Mouse (Mus musculus): ENCODE data around the gene Slco2a1. TPM values are rescaled to one million over a fixed set of nuclear protein-coding genes. Genes with fewer than 3 reads are reported as not detected.

Gene Slco2a1
- polyA plus RNA-seq, 1 experiment from 2014 or later, result 21.4 TPM

DNA sequence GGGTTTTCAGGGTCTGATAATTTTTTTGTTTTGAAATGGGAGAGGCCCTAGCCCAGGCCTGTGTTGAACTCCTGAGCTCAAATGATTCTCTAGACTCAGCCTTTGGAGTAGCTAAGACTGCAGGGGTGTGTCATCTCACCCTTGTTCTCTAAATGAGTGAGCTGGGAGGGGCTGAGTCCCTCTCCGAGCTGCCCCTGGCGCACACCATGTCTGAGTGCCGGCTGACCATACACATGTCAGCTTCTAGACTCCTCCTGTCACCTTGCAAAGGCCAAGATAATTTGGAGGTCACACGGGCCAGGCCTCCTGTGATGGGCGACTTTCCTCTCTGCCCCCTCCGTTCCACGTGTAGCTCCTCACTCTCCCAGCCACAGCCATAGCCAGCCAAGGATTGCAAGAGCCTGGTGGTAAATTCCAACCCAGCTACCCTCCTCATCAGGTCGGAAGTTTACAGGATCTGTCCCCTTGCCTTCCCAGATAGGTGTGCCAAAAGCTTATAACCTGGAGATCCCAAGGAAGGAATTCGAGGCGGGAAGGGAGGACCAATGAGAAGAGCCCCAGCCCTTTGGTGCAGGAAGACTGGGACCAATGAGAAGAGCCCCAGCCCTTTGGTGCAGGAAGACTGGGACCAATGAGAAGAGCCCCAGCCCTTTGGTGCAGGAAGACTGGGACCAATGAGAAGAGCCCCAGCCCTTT lies 26.3 kb upstream of the Slco2a1 start:
- Histone ChIP-seq H3K4me3 (ENCODE audit: low read length) (no peak overlapping the region), H3K27me3 (ENCODE audit: control insufficient read depth, insufficient read depth, low read depth, low read length) (no peaks in the 10 kb centered on the region), H3K36me3 (ENCODE audit: control insufficient read depth, insufficient read depth, low read length) (no peaks in the 10 kb centered on the region), H3K9me3 (ENCODE audit: control insufficient read depth, low read length) (no peaks in the 10 kb centered on the region), H3K4me1 (replicated peaks; ENCODE audit: control insufficient read depth, insufficient read depth, low read length) (peaks cover 4% of the 10 kb centered on the region; the same call in 1 of the 2 replicates), H3K4me2 (ENCODE audit: low read depth, low read length) (no peak overlapping the region), H3K27ac (ENCODE audit: low read length) (no peak overlapping the region), H3K9ac (ENCODE audit: low read length) (no peak overlapping the region)
- 71% methylated on average over 10 of the region's 10 CpGs for WGBS
- ATAC-seq (ENCODE audit: low read depth), result no peak

DNA sequence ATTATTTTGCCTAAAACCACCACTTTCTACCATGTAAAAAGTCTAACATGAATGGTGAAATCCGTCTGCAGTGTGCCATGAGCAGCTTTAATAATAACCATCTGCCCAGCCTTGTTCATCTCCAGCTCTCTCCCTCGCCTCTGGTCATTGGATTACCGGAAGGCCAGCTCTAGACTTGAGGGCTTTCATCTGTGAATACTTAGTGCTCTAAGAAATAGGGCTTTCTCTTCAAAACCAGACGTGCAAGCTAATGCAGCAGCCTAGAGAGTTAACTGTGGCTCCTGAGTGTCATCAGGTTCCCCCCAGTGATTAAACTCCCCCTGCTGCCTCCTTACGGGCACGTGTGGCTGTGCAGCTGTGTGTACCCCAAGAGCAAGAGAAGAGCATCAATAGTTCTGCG lies 25.2 kb upstream of the Slco2a1 start:
- no peak overlapping the region for H3K9ac ChIP-seq (ENCODE audit: low read length)
- no peak overlapping the region for H3K4me2 ChIP-seq (ENCODE audit: low read depth, low read length)
- H3K9me3 ChIP-seq (ENCODE audit: control insufficient read depth, low read length), result no peaks in the 10 kb centered on the region
- no peak for ATAC-seq (ENCODE audit: low read depth)
- H3K4me1 ChIP-seq (replicated peaks; ENCODE audit: control insufficient read depth, insufficient read depth, low read length), result peaks cover 4% of the 10 kb centered on the region; the same call in 1 of the 2 replicates
- no peaks in the 10 kb centered on the region for H3K36me3 ChIP-seq (ENCODE audit: control insufficient read depth, insufficient read depth, low read length)
- WGBS, result 67% methylated on average over 7 of the region's 7 CpGs
- H3K27me3 ChIP-seq (ENCODE audit: control insufficient read depth, insufficient read depth, low read depth, low read length), result no peaks in the 10 kb centered on the region
- H3K27ac ChIP-seq (ENCODE audit: low read length), result no peak overlapping the region
- H3K4me3 ChIP-seq (ENCODE audit: low read length), result no peak overlapping the region

DNA sequence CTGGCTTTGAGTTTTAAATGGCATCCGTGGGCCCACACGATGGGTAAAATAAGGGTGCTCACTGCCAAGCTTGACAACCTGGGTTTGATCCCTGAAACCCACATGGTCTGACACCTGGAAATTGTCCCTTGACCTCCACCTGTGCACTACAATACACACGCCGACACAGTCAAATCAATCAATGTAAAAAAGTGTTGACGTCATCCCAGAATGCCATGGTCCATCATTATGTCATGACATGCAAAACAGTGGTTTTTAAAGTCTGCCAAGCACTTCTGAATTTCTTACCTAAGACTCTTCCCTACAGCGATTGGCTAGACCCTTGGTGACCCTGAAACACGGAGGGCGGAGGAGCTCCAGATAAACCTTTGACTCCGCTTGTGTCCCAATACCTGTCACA lies 23.9 kb upstream of the Slco2a1 start:
- 78% methylated on average over 9 of the region's 9 CpGs for WGBS
- Histone ChIP-seq H3K9me3 (ENCODE audit: control insufficient read depth, low read length) (no peaks in the 10 kb centered on the region), H3K27me3 (ENCODE audit: control insufficient read depth, insufficient read depth, low read depth, low read length) (no peaks in the 10 kb centered on the region), H3K36me3 (ENCODE audit: control insufficient read depth, insufficient read depth, low read length) (no peaks in the 10 kb centered on the region), H3K4me3 (ENCODE audit: low read length) (no peak overlapping the region), H3K4me1 (replicated peaks; ENCODE audit: control insufficient read depth, insufficient read depth, low read length) (peaks cover 4% of the 10 kb centered on the region; the same call in 1 of the 2 replicates), H3K9ac (ENCODE audit: low read length) (no peak overlapping the region), H3K27ac (ENCODE audit: low read length) (no peak overlapping the region), H3K4me2 (ENCODE audit: low read depth, low read length) (no peak overlapping the region)
- no peak for ATAC-seq (ENCODE audit: low read depth)

GRCm38 (mm10) chr9:102972393-102973050 lies 16.0 kb upstream of the Slco2a1 start:
- H3K4me2 ChIP-seq (ENCODE audit: low read depth, low read length), result no peak overlapping the region
- H3K4me3 ChIP-seq (ENCODE audit: low read length), result no peak overlapping the region
- H3K9me3 ChIP-seq (ENCODE audit: control insufficient read depth, low read length), result no peaks in the 10 kb centered on the region
- WGBS, result 81% methylated on average over 2 of the region's 2 CpGs
- no peak overlapping the region for H3K9ac ChIP-seq (ENCODE audit: low read length)
- no peaks in the 10 kb centered on the region for H3K36me3 ChIP-seq (ENCODE audit: control insufficient read depth, insufficient read depth, low read length)
- no peaks in the 10 kb centered on the region for H3K27me3 ChIP-seq (ENCODE audit: control insufficient read depth, insufficient read depth, low read depth, low read length)
- H3K27ac ChIP-seq (ENCODE audit: low read length), result no peak overlapping the region
- H3K4me1 ChIP-seq (replicated peaks; ENCODE audit: control insufficient read depth, insufficient read depth, low read length), result peaks cover 2% of the 10 kb centered on the region; the same call in 1 of the 2 replicates
- ATAC-seq (ENCODE audit: low read depth), result no peak

DNA sequence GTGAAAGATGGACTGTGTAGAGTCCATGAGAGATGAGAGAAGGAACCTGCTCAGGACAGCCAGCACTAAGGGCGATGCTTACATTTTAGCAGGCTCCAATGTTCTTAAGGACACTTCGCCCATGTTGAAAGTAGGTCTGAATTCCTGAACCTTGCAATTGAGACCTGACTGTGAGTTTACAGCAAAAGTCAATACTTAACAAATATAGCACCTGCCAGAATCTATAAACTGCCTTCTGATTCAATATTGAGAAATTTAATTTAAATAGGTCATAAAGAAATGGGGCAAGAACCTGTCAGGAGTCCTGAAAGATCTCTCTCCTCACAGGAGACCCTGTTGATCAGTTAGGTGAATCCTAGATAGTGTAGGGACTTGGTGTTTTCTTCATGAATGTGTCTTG lies 12.6 kb upstream of the Slco2a1 start:
- H3K27ac ChIP-seq (ENCODE audit: low read length), result no peak overlapping the region
- H3K9ac ChIP-seq (ENCODE audit: low read length), result no peak overlapping the region
- no peaks in the 10 kb centered on the region for H3K27me3 ChIP-seq (ENCODE audit: control insufficient read depth, insufficient read depth, low read depth, low read length)
- WGBS, result 78% methylated on average over 2 of the region's 2 CpGs
- no peak overlapping the region for H3K4me2 ChIP-seq (ENCODE audit: low read depth, low read length)
- no peak overlapping the region for H3K4me3 ChIP-seq (ENCODE audit: low read length)
- H3K4me1 ChIP-seq (replicated peaks; ENCODE audit: control insufficient read depth, insufficient read depth, low read length), result peaks cover 9% of the 10 kb centered on the region
- H3K36me3 ChIP-seq (ENCODE audit: control insufficient read depth, insufficient read depth, low read length), result no peaks in the 10 kb centered on the region
- no peaks in the 10 kb centered on the region for H3K9me3 ChIP-seq (ENCODE audit: control insufficient read depth, low read length)
- ATAC-seq (ENCODE audit: low read depth), result no peak

- H3K4me3 ChIP-seq (ENCODE audit: low read length), result no peak overlapping the region
- peaks cover 11% of the 10 kb centered on the region for H3K4me1 ChIP-seq (replicated peaks; ENCODE audit: control insufficient read depth, insufficient read depth, low read length)
- H3K4me2 ChIP-seq (ENCODE audit: low read depth, low read length), result no peak overlapping the region
- ATAC-seq (ENCODE audit: low read depth), result no peak
- H3K36me3 ChIP-seq (ENCODE audit: control insufficient read depth, insufficient read depth, low read length), result no peaks in the 10 kb centered on the region
- H3K27ac ChIP-seq (ENCODE audit: low read length), result peak overlapping the region; percentile 7; the same call in 1 of the 2 replicates
- 44% methylated on average over 1 of the region's 1 CpGs for WGBS
- H3K9me3 ChIP-seq (ENCODE audit: control insufficient read depth, low read length), result no peaks in the 10 kb centered on the region
- no peak overlapping the region for H3K9ac ChIP-seq (ENCODE audit: low read length)
- no peaks in the 10 kb centered on the region for H3K27me3 ChIP-seq (ENCODE audit: control insufficient read depth, insufficient read depth, low read depth, low read length)
These were observed 11.4 kb upstream of the Slco2a1 start for GRCm38 (mm10) chr9:102977090-102977489.

DNA sequence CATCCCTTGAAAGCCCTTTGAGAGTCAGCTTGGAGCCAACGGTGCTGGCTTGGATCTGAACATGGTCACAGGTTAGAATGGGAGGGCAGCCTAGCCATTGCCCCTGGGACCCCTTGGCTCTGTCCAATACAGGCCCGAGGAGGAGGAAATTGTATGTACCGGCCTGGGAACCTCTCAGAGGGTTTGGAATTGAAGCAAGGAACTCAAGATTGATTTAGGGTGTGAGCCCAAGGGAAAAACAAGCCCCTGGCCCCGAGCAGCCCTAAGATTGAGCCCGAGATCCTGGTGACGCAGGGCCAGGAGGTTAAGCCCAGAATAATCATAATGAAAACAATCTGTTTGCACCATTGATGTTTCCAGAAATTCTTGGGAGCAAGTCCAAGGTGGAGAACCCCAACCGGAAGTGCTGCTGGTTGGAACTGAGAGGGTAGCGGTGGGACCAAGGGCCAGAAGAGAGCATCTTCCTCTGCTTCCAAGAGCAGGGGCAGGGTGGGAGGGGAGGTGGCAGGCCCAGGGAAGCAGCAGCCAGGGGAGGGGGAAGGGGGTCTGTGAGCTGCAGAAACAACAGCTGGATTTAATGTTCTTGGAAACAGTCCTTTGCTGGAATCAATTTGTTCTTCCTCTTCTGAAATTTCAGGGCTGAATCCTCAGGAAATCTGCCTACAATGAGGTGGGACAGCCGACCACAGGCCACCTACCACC lies 10.6 kb upstream of the Slco2a1 start:
- peak; percentile 72 for ATAC-seq (ENCODE audit: low read depth)
- H3K27ac ChIP-seq (ENCODE audit: low read length), result peak overlapping the region; percentile 71

DNA sequence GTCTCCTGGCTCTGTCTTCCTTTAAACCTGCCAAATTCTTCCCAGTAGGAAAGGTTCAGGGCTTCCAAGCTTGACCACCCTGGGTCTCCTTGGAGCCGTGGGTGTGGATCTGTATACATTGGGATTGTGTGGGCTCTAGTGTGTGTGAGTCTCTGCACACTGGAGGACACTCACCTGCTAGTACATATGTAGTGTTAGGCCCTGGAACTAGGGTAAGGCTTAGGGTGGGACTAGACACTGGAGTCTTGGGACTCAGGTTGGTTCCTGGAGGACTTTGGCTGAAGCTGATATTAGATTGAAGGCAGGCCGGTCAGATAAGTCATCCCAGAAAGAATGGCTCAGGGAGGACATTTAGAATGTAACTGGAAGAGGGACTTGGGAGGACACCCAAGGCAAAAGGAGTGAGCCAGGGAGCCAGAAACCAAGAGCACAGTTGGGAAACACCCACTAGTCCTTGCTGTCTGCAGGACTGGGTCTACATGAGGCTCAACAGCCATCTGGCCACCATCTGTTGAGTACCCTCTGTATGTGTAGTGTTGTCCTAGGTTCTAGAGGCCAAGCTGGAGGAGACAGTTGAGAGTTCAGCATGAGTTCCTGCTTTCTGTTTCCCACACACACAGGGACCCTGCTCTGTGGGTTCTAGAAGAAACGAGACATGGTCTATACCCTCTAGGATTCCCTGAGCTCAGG lies 9.4 kb upstream of the Slco2a1 start:
- no peaks in the 10 kb centered on the region for H3K27me3 ChIP-seq (ENCODE audit: control insufficient read depth, insufficient read depth, low read depth, low read length)
- H3K9ac ChIP-seq (ENCODE audit: low read length), result no peak overlapping the region
- no peak for ATAC-seq (ENCODE audit: low read depth)
- no peak overlapping the region for H3K4me2 ChIP-seq (ENCODE audit: low read depth, low read length)
- peaks cover 9% of the 10 kb centered on the region; the same call in 1 of the 2 replicates for H3K4me1 ChIP-seq (replicated peaks; ENCODE audit: control insufficient read depth, insufficient read depth, low read length)
- 90% methylated on average over 3 of the region's 3 CpGs for WGBS
- no peak overlapping the region for H3K4me3 ChIP-seq (ENCODE audit: low read length)
- no peaks in the 10 kb centered on the region for H3K36me3 ChIP-seq (ENCODE audit: control insufficient read depth, insufficient read depth, low read length)
- H3K9me3 ChIP-seq (ENCODE audit: control insufficient read depth, low read length), result no peaks in the 10 kb centered on the region
- H3K27ac ChIP-seq (ENCODE audit: low read length), result no peak overlapping the region

More for the DNA sequence above, 10.6 kb upstream of the Slco2a1 start:
- no peaks in the 10 kb centered on the region for H3K9me3 ChIP-seq (ENCODE audit: control insufficient read depth, low read length)
- 44% methylated on average over 9 of the region's 9 CpGs for WGBS
- H3K4me3 ChIP-seq (ENCODE audit: low read length), result no peak overlapping the region
- peaks cover 11% of the 10 kb centered on the region for H3K4me1 ChIP-seq (replicated peaks; ENCODE audit: control insufficient read depth, insufficient read depth, low read length)
- H3K9ac ChIP-seq (ENCODE audit: low read length), result no peak overlapping the region
- no peaks in the 10 kb centered on the region for H3K36me3 ChIP-seq (ENCODE audit: control insufficient read depth, insufficient read depth, low read length)
- no peaks in the 10 kb centered on the region for H3K27me3 ChIP-seq (ENCODE audit: control insufficient read depth, insufficient read depth, low read depth, low read length)
- H3K4me2 ChIP-seq (ENCODE audit: low read depth, low read length), result no peak overlapping the region

- no peak overlapping the region for H3K4me3 ChIP-seq (ENCODE audit: low read length)
These were observed 8.6 kb upstream of the Slco2a1 start for GRCm38 (mm10) chr9:102979956-102980355.

More at GRCm38 (mm10) chr9:102979956-102980355, 8.6 kb upstream of the Slco2a1 start:
- no peak overlapping the region for H3K27ac ChIP-seq (ENCODE audit: low read length)
- no peak for ATAC-seq (ENCODE audit: low read depth)
- H3K9ac ChIP-seq (ENCODE audit: low read length), result no peak overlapping the region
- H3K4me2 ChIP-seq (ENCODE audit: low read depth, low read length), result no peak overlapping the region
- no peaks in the 10 kb centered on the region for H3K9me3 ChIP-seq (ENCODE audit: control insufficient read depth, low read length)
- no peaks in the 10 kb centered on the region for H3K36me3 ChIP-seq (ENCODE audit: control insufficient read depth, insufficient read depth, low read length)
- H3K27me3 ChIP-seq (ENCODE audit: control insufficient read depth, insufficient read depth, low read depth, low read length), result no peaks in the 10 kb centered on the region
- H3K4me1 ChIP-seq (replicated peaks; ENCODE audit: control insufficient read depth, insufficient read depth, low read length), result peaks cover 9% of the 10 kb centered on the region; the same call in 1 of the 2 replicates
- WGBS, result 49% methylated on average over 10 of the region's 10 CpGs

Data from lung, embryonic 16.5 days (tissue).